Mouse (Mus musculus): Measurements from ENCODE around the gene Faim2. TPM values are rescaled to one million over a fixed set of nuclear protein-coding genes. Genes with fewer than 3 reads are reported as not detected.
A peak's percentile ranks its signal among the peaks of the same experiment; 100 is the strongest.

Gene Faim2
- 241 and 263 TPM in 2 replicates for polyA plus RNA-seq (2012; rRNA removed)

- peak; percentile 92 to 93 for DNase-seq
- Histone ChIP-seq H3K27ac (ENCODE audit: insufficient read depth, low read length) (peak within 1 kb of the TSS; percentile 98), H3K4me3 (replicated peaks; ENCODE audit: insufficient read depth, low read depth, low read length) (peak within 1 kb of the TSS; percentile 91), H3K4me1 (ENCODE audit: control insufficient read depth, insufficient read depth, low read length) (peaks cover 39% of the 10 kb centered on the region), H3K27me3 (ENCODE audit: control insufficient read depth, insufficient read depth, low read length) (no peaks in the 10 kb centered on the region)
- 3% methylated on average over 27 of the region's 27 CpGs for WGBS
- TF ChIP-seq POLR2A (IDR thresholded peaks at IDR 0.05; ENCODE audit: borderline replicate concordance, insufficient read depth, low read length) (peak; percentile 84), CTCF (IDR thresholded peaks at IDR 0.05; ENCODE audit: borderline replicate concordance, insufficient read depth, low read depth, low read length) (0 out of 2 replicates have a peak, but pooled peaks have one; percentile 33)
These were observed at the start of gene Faim2 for GRCm38 (mm10) chr15:99527629-99528353. TSS of gene Faim2 (minus strand) at chr15:99528165.

GRCm38 (mm10) chr15:99569123-99569522, 41.2 kb upstream of the Faim2 start:
- Histone ChIP-seq H3K27me3 (ENCODE audit: control insufficient read depth, insufficient read depth, low read length) (no peaks in the 10 kb centered on the region), H3K4me3 (replicated peaks; ENCODE audit: insufficient read depth, low read depth, low read length) (no peak overlapping the region), H3K27ac (ENCODE audit: insufficient read depth, low read length) (no peak overlapping the region), H3K4me1 (ENCODE audit: control insufficient read depth, insufficient read depth, low read length) (no peaks in the 10 kb centered on the region)
- TF ChIP-seq CTCF (IDR thresholded peaks at IDR 0.05; ENCODE audit: borderline replicate concordance, insufficient read depth, low read depth, low read length), result no peak
- no peak for TF ChIP-seq POLR2A (IDR thresholded peaks at IDR 0.05; ENCODE audit: borderline replicate concordance, insufficient read depth, low read length)
- DNase-seq, result no peak
- 26% methylated on average over 10 of the region's 10 CpGs for WGBS

- DNase-seq, result no peak
- no peaks in the 10 kb centered on the region for H3K27me3 ChIP-seq (ENCODE audit: control insufficient read depth, insufficient read depth, low read length)
- TF ChIP-seq CTCF (IDR thresholded peaks at IDR 0.05; ENCODE audit: borderline replicate concordance, insufficient read depth, low read depth, low read length) (no peak), POLR2A (IDR thresholded peaks at IDR 0.05; ENCODE audit: borderline replicate concordance, insufficient read depth, low read length) (no peak)
- no peak overlapping the region for H3K27ac ChIP-seq (ENCODE audit: insufficient read depth, low read length)
- H3K4me1 ChIP-seq (ENCODE audit: control insufficient read depth, insufficient read depth, low read length), result no peaks in the 10 kb centered on the region
- H3K4me3 ChIP-seq (replicated peaks; ENCODE audit: insufficient read depth, low read depth, low read length), result no peak overlapping the region
- WGBS, result 55% methylated on average over 6 of the region's 6 CpGs
These were observed 40.7 kb upstream of the Faim2 start for GRCm38 (mm10) chr15:99568682-99569081.

- DNase-seq, result no peak
- 62% methylated on average over 4 of the region's 4 CpGs for WGBS
- H3K27ac ChIP-seq (ENCODE audit: insufficient read depth, low read length), result no peak overlapping the region
- H3K27me3 ChIP-seq (ENCODE audit: control insufficient read depth, insufficient read depth, low read length), result no peaks in the 10 kb centered on the region
- TF ChIP-seq POLR2A (IDR thresholded peaks at IDR 0.05; ENCODE audit: borderline replicate concordance, insufficient read depth, low read length) (no peak), CTCF (IDR thresholded peaks at IDR 0.05; ENCODE audit: borderline replicate concordance, insufficient read depth, low read depth, low read length) (no peak)
- no peaks in the 10 kb centered on the region for H3K4me1 ChIP-seq (ENCODE audit: control insufficient read depth, insufficient read depth, low read length)
- H3K4me3 ChIP-seq (replicated peaks; ENCODE audit: insufficient read depth, low read depth, low read length), result no peak overlapping the region
These were observed 39.4 kb upstream of the Faim2 start for GRCm38 (mm10) chr15:99567371-99567770.

- H3K27ac ChIP-seq (ENCODE audit: insufficient read depth, low read length), result no peak overlapping the region
- H3K4me1 ChIP-seq (ENCODE audit: control insufficient read depth, insufficient read depth, low read length), result no peaks in the 10 kb centered on the region
- H3K27me3 ChIP-seq (ENCODE audit: control insufficient read depth, insufficient read depth, low read length), result no peaks in the 10 kb centered on the region
- WGBS, result 72% methylated on average over 10 of the region's 10 CpGs
- TF ChIP-seq CTCF (IDR thresholded peaks at IDR 0.05; ENCODE audit: borderline replicate concordance, insufficient read depth, low read depth, low read length) (no peak), POLR2A (IDR thresholded peaks at IDR 0.05; ENCODE audit: borderline replicate concordance, insufficient read depth, low read length) (no peak)
- no peak for DNase-seq
- no peak overlapping the region for H3K4me3 ChIP-seq (replicated peaks; ENCODE audit: insufficient read depth, low read depth, low read length)
These were observed 32.3 kb upstream of the Faim2 start for GRCm38 (mm10) chr15:99560246-99560645.

GRCm38 (mm10) chr15:99558947-99559346, 31.0 kb upstream of the Faim2 start:
- no peak for DNase-seq
- Histone ChIP-seq H3K4me1 (ENCODE audit: control insufficient read depth, insufficient read depth, low read length) (no peaks in the 10 kb centered on the region), H3K4me3 (replicated peaks; ENCODE audit: insufficient read depth, low read depth, low read length) (no peak overlapping the region), H3K27ac (ENCODE audit: insufficient read depth, low read length) (no peak overlapping the region), H3K27me3 (ENCODE audit: control insufficient read depth, insufficient read depth, low read length) (no peaks in the 10 kb centered on the region)
- WGBS, result 95% methylated on average over 1 of the region's 1 CpGs
- no peak for TF ChIP-seq POLR2A (IDR thresholded peaks at IDR 0.05; ENCODE audit: borderline replicate concordance, insufficient read depth, low read length)
- no peak for TF ChIP-seq CTCF (IDR thresholded peaks at IDR 0.05; ENCODE audit: borderline replicate concordance, insufficient read depth, low read depth, low read length)

- no peak for TF ChIP-seq CTCF (IDR thresholded peaks at IDR 0.05; ENCODE audit: borderline replicate concordance, insufficient read depth, low read depth, low read length)
- no peak for TF ChIP-seq POLR2A (IDR thresholded peaks at IDR 0.05; ENCODE audit: borderline replicate concordance, insufficient read depth, low read length)
- DNase-seq, result no peak
- 84% methylated on average over 6 of the region's 6 CpGs for WGBS
- no peaks in the 10 kb centered on the region for H3K4me1 ChIP-seq (ENCODE audit: control insufficient read depth, insufficient read depth, low read length)
- H3K4me3 ChIP-seq (replicated peaks; ENCODE audit: insufficient read depth, low read depth, low read length), result no peak overlapping the region
- no peak overlapping the region for H3K27ac ChIP-seq (ENCODE audit: insufficient read depth, low read length)
- no peaks in the 10 kb centered on the region for H3K27me3 ChIP-seq (ENCODE audit: control insufficient read depth, insufficient read depth, low read length)
These were observed 25.8 kb upstream of the Faim2 start for GRCm38 (mm10) chr15:99553767-99554166.

- no peak for TF ChIP-seq POLR2A (IDR thresholded peaks at IDR 0.05; ENCODE audit: borderline replicate concordance, insufficient read depth, low read length)
- TF ChIP-seq CTCF (IDR thresholded peaks at IDR 0.05; ENCODE audit: borderline replicate concordance, insufficient read depth, low read depth, low read length), result no peak
- H3K4me1 ChIP-seq (ENCODE audit: control insufficient read depth, insufficient read depth, low read length), result no peaks in the 10 kb centered on the region
- H3K4me3 ChIP-seq (replicated peaks; ENCODE audit: insufficient read depth, low read depth, low read length), result no peak overlapping the region
- DNase-seq, result no peak
- H3K27ac ChIP-seq (ENCODE audit: insufficient read depth, low read length), result no peak overlapping the region
- 74% methylated on average over 2 of the region's 2 CpGs for WGBS
- H3K27me3 ChIP-seq (ENCODE audit: control insufficient read depth, insufficient read depth, low read length), result no peaks in the 10 kb centered on the region
These were observed 21.9 kb upstream of the Faim2 start for GRCm38 (mm10) chr15:99549901-99550300.

All from cerebellum, adult 2 months (tissue).